Mouse (Mus musculus) neural tube, embryonic 13.5 days (tissue): ENCODE measurements around the gene Mrps5. TPM values are rescaled to one million over a fixed set of nuclear protein-coding genes. Genes with fewer than 3 reads are reported as not detected.
"Not testable (repeated sequence)": the region's sequence is repeated elsewhere in the genome, so short reads cannot be mapped to it uniquely, and the experiment has no call there.

Experiments used
- ATAC-seq: fragments of 200-750 bp; cut with Nextera tagmentation; 2 replicates; pipeline ENCODE4 v1.8.0; 2017; ENCODE audit warnings: low read depth, mild to moderate bottlenecking, moderate TSS enrichment, moderate library complexity
- H3K27ac ChIP-seq: fragments of 300-500 bp; sonication (generic); replicated peaks from 2 replicates; pipeline ENCODE4 v1.5.1; 2015; ENCODE audit warnings: moderate library complexity, mild to moderate bottlenecking, inconsistent platforms
- H3K27me3 ChIP-seq: fragments of 300-500 bp; sonication (generic); 2 replicates; pipeline ENCODE4 v1.6.1; 2015; ENCODE audit warnings: mild to moderate bottlenecking, inconsistent platforms
- H3K36me3 ChIP-seq: fragments of 300-500 bp; sonication (generic); 2 replicates; pipeline ENCODE4 v1.6.1; 2015; ENCODE audit warnings: mild to moderate bottlenecking, inconsistent platforms
- H3K4me1 ChIP-seq: fragments of 300-500 bp; sonication (generic); replicated peaks from 2 replicates; pipeline ENCODE4 v1.6.1; 2015; ENCODE audit warnings: inconsistent platforms
- H3K4me2 ChIP-seq: fragments of 300-500 bp; sonication (generic); 2 replicates; pipeline ENCODE4 v1.6.1; 2015; ENCODE audit warnings: inconsistent platforms, mild to moderate bottlenecking, moderate library complexity
- H3K4me3 ChIP-seq: fragments of 300-500 bp; sonication (generic); 2 replicates; pipeline ENCODE4 v1.5.1; 2015; ENCODE audit warnings: mild to moderate bottlenecking, inconsistent platforms
- H3K9ac ChIP-seq: fragments of 300-500 bp; sonication (generic); 2 replicates; pipeline ENCODE4 v1.6.1; 2015; ENCODE audit warnings: moderate library complexity, mild to moderate bottlenecking, inconsistent platforms
- H3K9me3 ChIP-seq: fragments of 300-500 bp; sonication (generic); 2 replicates; pipeline ENCODE4 v1.6.1; 2016; ENCODE audit warnings: inconsistent platforms
- WGBS: fragments of 180-500 bp; shearing (Covaris S2); methylation state at CpG from one replicate; pipeline ENCODE4 v1.1.7; 2015; 5-methylcytosine and 5-hydroxymethylcytosine counted together
- polyA plus RNA-seq: library from polyadenylated mRNA; unstranded; fragments of >200 nt; fragmentation: Nextera tagmentation; extraction: Ambion mirVana; gene quantifications from 2 replicates; pipeline ENCODE4 v1.2.1, GENCODE M21; 2015

Gene Mrps5
- polyA plus RNA-seq, 1 experiment from 2014 or later = 131 TPM

DNA sequence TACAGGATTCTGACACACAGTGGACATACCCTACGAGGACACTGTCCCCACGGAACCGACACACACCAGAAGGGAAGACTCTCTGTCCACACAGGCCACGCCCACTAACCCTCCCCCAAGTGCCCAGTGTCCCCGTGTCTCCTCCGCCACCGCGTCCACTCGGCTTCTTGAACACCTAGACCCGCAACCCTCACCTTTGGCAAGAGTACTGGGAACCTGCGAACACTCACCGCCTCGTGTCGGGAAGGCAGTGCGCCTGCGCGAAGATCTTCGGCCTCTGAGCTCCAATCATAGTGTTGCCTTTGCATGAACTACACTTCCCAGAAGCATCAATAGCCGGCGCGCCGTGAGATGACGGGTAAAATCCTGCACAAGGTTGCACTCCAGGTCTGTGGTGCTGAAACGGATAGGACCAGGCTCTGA lies 2.6 kb upstream of the Mrps5 start:
- Histone ChIP-seq H3K4me2 (peak overlapping the region; percentile 91), H3K27ac (no peak overlapping the region), H3K36me3 (peaks cover 13% of the 10 kb centered on the region), H3K9me3 (no peaks in the 10 kb centered on the region), H3K4me3 (peak overlapping the region; percentile 58), H3K27me3 (no peaks in the 10 kb centered on the region), H3K9ac (peak overlapping the region; percentile 86), H3K4me1 (peaks cover 34% of the 10 kb centered on the region)
- ATAC-seq = peak; percentile 83
- WGBS = under 1% methylated on average over 24 of the region's 24 CpGs

- peak overlapping the region; percentile 85 for H3K4me2 ChIP-seq
- H3K27me3 ChIP-seq = no peaks in the 10 kb centered on the region
- H3K4me3 ChIP-seq = peak overlapping the region; percentile 82
- peaks cover 34% of the 10 kb centered on the region for H3K4me1 ChIP-seq
- peak overlapping the region; percentile 83 for H3K9ac ChIP-seq
- H3K9me3 ChIP-seq = no peaks in the 10 kb centered on the region
- ATAC-seq = 0 out of 2 replicates have a peak, but pooled peaks have one; percentile 11
- H3K27ac ChIP-seq = peak overlapping the region; percentile 94
- H3K36me3 ChIP-seq = peaks cover 18% of the 10 kb centered on the region
- WGBS = under 1% methylated on average over 22 of the region's 22 CpGs
Observed at GRCm38 (mm10) chr2:127587514-127587844, 457 bp downstream of the Mrps5 start.

GRCm38 (mm10) chr2:127588897-127589296 lies 1.9 kb downstream of the Mrps5 start:
- H3K4me1 ChIP-seq = peaks cover 29% of the 10 kb centered on the region

GRCm38 (mm10) chr2:127590204-127590603 lies 3.2 kb downstream of the Mrps5 start:
- Histone ChIP-seq H3K27ac (no peak overlapping the region), H3K4me2 (no peak overlapping the region), H3K9ac (no peak overlapping the region), H3K27me3 (no peaks in the 10 kb centered on the region), H3K4me1 (peaks cover 23% of the 10 kb centered on the region), H3K9me3 (no peaks in the 10 kb centered on the region), H3K36me3 (peaks cover 43% of the 10 kb centered on the region), H3K4me3 (no peak overlapping the region)
- 86% methylated on average over 15 of the region's 15 CpGs for WGBS
- ATAC-seq = no peak

More at GRCm38 (mm10) chr2:127588897-127589296, 1.9 kb downstream of the Mrps5 start:
- WGBS = 94% methylated on average over 9 of the region's 9 CpGs
- Histone ChIP-seq H3K36me3 (peaks cover 30% of the 10 kb centered on the region), H3K9ac (no peak overlapping the region), H3K9me3 (no peaks in the 10 kb centered on the region), H3K27me3 (no peaks in the 10 kb centered on the region), H3K4me2 (no peak overlapping the region), H3K27ac (no peak overlapping the region), H3K4me3 (no peak overlapping the region)
- ATAC-seq = no peak

- Histone ChIP-seq H3K4me1 (peaks cover 23% of the 10 kb centered on the region), H3K4me2 (no peak overlapping the region), H3K9me3 (no peaks in the 10 kb centered on the region), H3K27me3 (no peaks in the 10 kb centered on the region), H3K36me3 (peaks cover 50% of the 10 kb centered on the region), H3K27ac (no peak overlapping the region), H3K9ac (no peak overlapping the region), H3K4me3 (no peak overlapping the region)
- WGBS = 84% methylated on average over 4 of the region's 4 CpGs
- ATAC-seq = no peak
Observed at GRCm38 (mm10) chr2:127590840-127591239, 3.8 kb downstream of the Mrps5 start.

DNA sequence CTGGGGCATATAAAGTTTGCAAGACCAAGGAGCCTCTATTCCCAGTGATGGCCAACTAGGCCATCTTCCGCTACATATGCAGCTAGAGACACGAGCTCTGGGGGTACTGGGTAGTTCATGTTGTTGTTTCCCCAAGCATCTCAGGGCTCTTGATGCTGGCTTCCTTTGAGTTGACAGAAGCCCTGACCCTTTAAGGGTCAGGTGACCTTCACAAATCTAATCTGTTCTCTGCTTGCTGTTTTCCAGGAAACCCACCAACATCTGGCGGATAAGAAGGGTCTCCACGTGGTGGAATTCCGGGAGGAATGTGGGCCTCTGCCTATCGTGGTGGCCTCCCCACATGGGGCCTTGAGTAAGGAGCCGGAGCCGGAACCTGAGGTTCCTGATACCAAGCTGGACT lies 16.4 kb downstream of the Mrps5 start:
- not testable (repeated sequence) for H3K27me3 ChIP-seq, H3K27ac ChIP-seq, ATAC-seq, H3K4me2 ChIP-seq, H3K9me3 ChIP-seq, H3K9ac ChIP-seq, H3K4me1 ChIP-seq, H3K4me3 ChIP-seq
- peaks cover 78% of the 10 kb centered on the region for H3K36me3 ChIP-seq
- WGBS = 82% methylated on average over 6 of the region's 8 CpGs

DNA sequence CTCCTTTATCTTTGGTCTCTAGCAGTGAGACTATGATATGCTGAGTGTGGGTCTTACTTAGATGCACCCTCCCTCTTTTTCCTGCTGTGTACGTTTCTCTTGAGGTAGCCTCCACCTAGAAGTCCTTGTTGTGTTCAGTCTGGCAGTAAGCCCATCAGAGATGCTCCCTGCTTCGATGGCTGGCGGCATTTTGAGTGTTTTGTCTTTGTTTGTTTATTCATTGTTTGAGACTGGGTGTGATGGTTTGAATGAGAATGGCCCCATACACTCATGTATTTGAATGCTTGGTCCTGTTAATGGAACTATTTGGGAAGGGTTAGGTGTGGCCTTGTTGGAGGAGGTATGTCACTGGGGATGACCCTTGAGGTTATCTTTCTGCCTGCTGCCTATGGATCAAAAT lies 18.2 kb downstream of the Mrps5 start:
- no peak for ATAC-seq
- WGBS = 97% methylated on average over 3 of the region's 3 CpGs

GRCm38 (mm10) chr2:127608234-127608633 lies 21.2 kb downstream of the Mrps5 start:
- ATAC-seq = no peak

More for the DNA sequence above, 18.2 kb downstream of the Mrps5 start:
- H3K9me3 ChIP-seq = no peaks in the 10 kb centered on the region
- H3K27me3 ChIP-seq = no peaks in the 10 kb centered on the region
- H3K4me3 ChIP-seq = no peak overlapping the region
- H3K36me3 ChIP-seq = peaks cover 60% of the 10 kb centered on the region
- no peak overlapping the region for H3K27ac ChIP-seq
- peaks cover 7% of the 10 kb centered on the region; the same call in 1 of the 2 replicates for H3K4me1 ChIP-seq
- no peak overlapping the region for H3K9ac ChIP-seq
- H3K4me2 ChIP-seq = no peak overlapping the region

DNA sequence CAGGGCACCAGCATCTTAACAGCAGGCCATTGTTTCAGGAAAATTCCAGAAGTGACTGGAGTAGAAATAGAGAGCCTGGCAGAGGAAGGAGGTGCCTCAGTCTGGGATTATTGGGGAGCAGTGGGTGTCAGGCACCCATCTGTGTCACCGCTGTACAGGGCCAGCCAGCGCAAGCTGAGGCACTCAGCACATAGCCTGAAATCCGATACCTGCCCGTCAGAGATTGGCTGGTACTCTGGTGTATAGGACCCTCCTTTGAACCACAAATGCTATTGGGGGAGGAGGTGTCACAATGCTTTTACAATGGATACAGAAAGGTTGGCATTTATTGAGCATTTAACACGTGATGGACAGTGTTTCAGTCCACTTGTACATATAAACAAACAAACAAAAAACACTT lies 22.0 kb downstream of the Mrps5 start:
- H3K4me3 ChIP-seq = no peak overlapping the region
- H3K9me3 ChIP-seq = no peaks in the 10 kb centered on the region
- ATAC-seq = no peak; the same call in 1 of the 2 replicates
- peaks cover 7% of the 10 kb centered on the region; the same call in 1 of the 2 replicates for H3K4me1 ChIP-seq
- H3K27me3 ChIP-seq = no peaks in the 10 kb centered on the region
- no peak overlapping the region for H3K4me2 ChIP-seq
- peaks cover 24% of the 10 kb centered on the region for H3K36me3 ChIP-seq
- H3K9ac ChIP-seq = no peak overlapping the region
- H3K27ac ChIP-seq = no peak overlapping the region
- 4% methylated on average over 5 of the region's 5 CpGs for WGBS

More at GRCm38 (mm10) chr2:127608234-127608633, 21.2 kb downstream of the Mrps5 start:
- Histone ChIP-seq H3K9me3 (no peaks in the 10 kb centered on the region), H3K4me2 (no peak overlapping the region), H3K4me1 (peaks cover 7% of the 10 kb centered on the region; the same call in 1 of the 2 replicates), H3K9ac (no peak overlapping the region), H3K27me3 (no peaks in the 10 kb centered on the region), H3K36me3 (peaks cover 30% of the 10 kb centered on the region), H3K4me3 (no peak overlapping the region), H3K27ac (no peak overlapping the region)
- 39% methylated on average over 3 of the region's 3 CpGs for WGBS

DNA sequence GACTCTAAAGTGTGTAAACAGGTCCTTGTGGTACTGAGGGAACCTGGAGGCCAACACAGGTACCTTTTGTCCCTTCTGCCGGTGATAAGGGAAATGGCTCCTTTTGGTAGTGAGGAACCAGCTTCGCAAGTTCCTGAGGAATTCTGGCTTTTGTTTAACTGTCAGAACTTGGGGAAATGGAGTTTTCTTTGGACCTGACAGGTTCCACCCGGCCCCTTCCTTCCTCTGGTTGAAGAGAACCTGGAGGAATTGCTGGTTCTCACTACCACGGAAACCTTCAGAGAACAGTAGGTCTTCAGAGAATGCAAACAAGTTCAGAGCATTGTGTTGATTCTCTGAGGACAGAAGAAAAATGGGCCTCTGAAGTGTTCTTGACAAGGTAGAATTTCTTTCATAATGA lies 24.4 kb downstream of the Mrps5 start:
- Histone ChIP-seq H3K4me2 (no peak overlapping the region), H3K27me3 (no peaks in the 10 kb centered on the region), H3K9me3 (no peaks in the 10 kb centered on the region), H3K9ac (no peak overlapping the region), H3K4me1 (peaks cover 7% of the 10 kb centered on the region; the same call in 1 of the 2 replicates), H3K27ac (no peak overlapping the region), H3K36me3 (no peaks in the 10 kb centered on the region), H3K4me3 (no peak overlapping the region)
- no peak for ATAC-seq
- 83% methylated on average over 4 of the region's 4 CpGs for WGBS

GRCm38 (mm10) chr2:127612288-127612687 lies 25.3 kb downstream of the Mrps5 start:
- H3K27ac ChIP-seq = no peak overlapping the region
- no peaks in the 10 kb centered on the region for H3K9me3 ChIP-seq
- H3K9ac ChIP-seq = no peak overlapping the region
- no peak overlapping the region for H3K4me3 ChIP-seq
- H3K27me3 ChIP-seq = no peaks in the 10 kb centered on the region
- 92% methylated on average over 4 of the region's 4 CpGs for WGBS
- H3K36me3 ChIP-seq = no peaks in the 10 kb centered on the region
- no peak overlapping the region for H3K4me2 ChIP-seq
- no peak for ATAC-seq
- H3K4me1 ChIP-seq = peaks cover 7% of the 10 kb centered on the region; the same call in 1 of the 2 replicates

DNA sequence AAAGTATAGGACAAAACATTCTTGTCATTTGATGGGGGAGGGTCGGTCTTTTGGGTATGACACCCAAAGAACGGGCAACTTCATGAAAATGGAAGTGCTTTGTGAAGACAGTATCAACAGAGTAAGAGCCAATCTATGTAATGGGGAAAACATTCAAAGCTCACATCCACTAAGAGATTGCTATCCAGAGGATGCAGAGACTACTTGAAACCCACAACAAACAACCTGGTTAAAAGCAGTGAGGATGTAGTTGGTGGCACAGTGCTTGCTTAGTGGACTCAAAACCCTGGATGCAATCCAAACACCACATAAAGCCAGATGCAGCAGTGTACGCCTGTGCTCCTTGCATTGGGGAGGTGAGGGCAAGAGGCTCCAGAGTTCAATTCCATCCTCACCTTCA lies 32.3 kb downstream of the Mrps5 start:
- no peak overlapping the region for H3K9ac ChIP-seq
- H3K36me3 ChIP-seq = no peaks in the 10 kb centered on the region
- 91% methylated on average over 3 of the region's 3 CpGs for WGBS
- H3K27ac ChIP-seq = no peak overlapping the region
- peaks cover 15% of the 10 kb centered on the region for H3K4me1 ChIP-seq
- H3K4me2 ChIP-seq = no peak overlapping the region
- no peak for ATAC-seq
- H3K4me3 ChIP-seq = no peak overlapping the region
- no peaks in the 10 kb centered on the region for H3K9me3 ChIP-seq
- no peaks in the 10 kb centered on the region for H3K27me3 ChIP-seq

DNA sequence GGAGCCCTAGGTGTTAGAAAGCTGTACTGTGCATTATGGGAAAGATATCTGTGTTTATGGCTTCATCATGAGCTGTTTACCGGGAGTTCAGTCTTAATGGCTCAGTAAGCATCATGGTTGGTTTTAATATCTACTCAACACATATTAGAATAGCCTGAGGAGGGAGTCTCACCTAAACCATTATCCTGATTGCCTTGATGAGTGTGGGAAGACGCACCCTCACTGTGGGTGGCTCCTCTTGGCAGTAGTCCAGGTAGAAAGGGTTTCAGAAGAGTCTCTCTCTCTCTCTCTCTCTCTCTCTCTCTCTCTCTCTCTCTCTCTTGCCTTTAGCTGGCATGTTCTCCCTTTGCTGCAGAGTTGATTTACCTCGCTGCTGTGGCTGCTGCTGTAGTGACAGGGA lies 35.0 kb downstream of the Mrps5 start:
- no peaks in the 10 kb centered on the region for H3K9me3 ChIP-seq
- ATAC-seq = peak; percentile 88
- no peak overlapping the region for H3K4me2 ChIP-seq
- no peak overlapping the region for H3K9ac ChIP-seq
- peak overlapping the region; percentile 76 for H3K27ac ChIP-seq
- H3K4me1 ChIP-seq = peaks cover 15% of the 10 kb centered on the region
- no peaks in the 10 kb centered on the region for H3K27me3 ChIP-seq
- WGBS = 36% methylated on average over 3 of the region's 3 CpGs
- H3K36me3 ChIP-seq = no peaks in the 10 kb centered on the region
- no peak overlapping the region for H3K4me3 ChIP-seq
